Mouse (Mus musculus): ENCODE results near the gene Pilrb2.

- TF ChIP-seq CTCF (IDR thresholded peaks at IDR 0.05; ENCODE audit: low read depth) (no peak), EP300 (IDR thresholded peaks at IDR 0.05; ENCODE audit: low read depth) (no peak)
Measured at GRCm38 (mm10) chr5:137822602-137823001, 49.0 kb downstream of the Pilrb2 start.

All from liver, postnatal 0 days (tissue).